Mouse (Mus musculus): ENCODE measurements around the gene Hspb7. TPM values are rescaled to one million over a fixed set of nuclear protein-coding genes. Genes with fewer than 3 reads are reported as not detected.

Gene Hspb7
- polyA plus RNA-seq, 1 experiment = 0.23 TPM

DNA sequence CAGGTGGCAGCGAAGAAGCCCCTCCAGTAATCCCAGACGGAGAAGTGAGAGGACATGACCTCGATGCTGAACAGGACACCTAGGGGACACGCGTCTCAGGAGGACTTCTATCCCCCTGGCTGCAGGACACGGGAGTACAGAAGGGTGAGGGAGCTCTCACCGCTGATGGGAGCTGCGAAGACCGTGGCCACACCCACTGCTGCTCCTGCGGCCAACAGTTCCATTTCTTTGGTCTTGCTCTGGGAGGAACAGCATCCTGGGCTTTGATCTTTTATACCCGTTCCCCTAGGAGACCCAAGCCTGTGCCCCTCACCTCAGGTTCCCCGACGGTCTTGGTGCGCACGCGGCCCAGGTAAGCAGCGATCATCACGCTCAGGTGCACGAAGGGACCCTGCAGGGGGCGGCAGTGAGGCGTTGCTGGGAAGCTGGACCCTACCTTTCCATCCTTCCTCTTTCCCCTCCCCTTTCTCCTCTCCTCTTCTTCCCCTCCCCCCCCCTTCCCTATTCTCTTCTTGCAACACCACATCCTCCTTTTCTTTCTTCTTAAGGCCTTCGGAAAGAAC is 9.1 kb upstream of the Hspb7 start:
- TF ChIP-seq POLR2A (IDR thresholded peaks at IDR 0.05; ENCODE audit: extremely low read depth, insufficient read depth, low read length) (no peak), CTCF (IDR thresholded peaks at IDR 0.05; ENCODE audit: extremely low read depth, insufficient read depth, low read length) (no peak)
- Histone ChIP-seq H3K27ac (ENCODE audit: insufficient read depth, low read length) (no peak overlapping the region), H3K4me3 (ENCODE audit: insufficient read depth, low read length) (no peak overlapping the region), H3K4me1 (ENCODE audit: control insufficient read depth, insufficient read depth, low read length) (no peaks in the 10 kb centered on the region)

DNA sequence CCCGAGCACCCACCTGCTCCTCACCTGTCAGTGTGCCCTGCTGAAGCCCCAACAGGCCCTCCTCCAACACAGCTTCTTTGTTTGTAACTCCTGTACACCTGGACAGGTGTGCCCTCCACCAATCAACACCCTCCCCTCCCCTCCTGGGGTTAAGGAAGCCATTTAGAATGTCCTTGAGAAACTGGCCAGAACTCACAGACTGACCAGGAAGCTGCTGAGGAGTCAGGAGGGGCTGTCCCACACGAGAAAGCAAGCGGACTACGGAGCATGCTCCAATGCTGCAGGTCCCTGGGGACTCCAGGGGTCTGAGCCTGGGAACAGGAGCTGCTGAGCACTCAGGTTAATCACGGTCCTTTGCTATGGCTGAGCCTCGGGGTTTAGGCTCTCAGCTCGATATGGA is 4.7 kb upstream of the Hspb7 start, which contains the start of gene Clcnkb:
Gene Clcnkb (minus strand): TSS at position 91 of the 400 bp plus-strand sequence.
- TF ChIP-seq CTCF (IDR thresholded peaks at IDR 0.05; ENCODE audit: extremely low read depth, insufficient read depth, low read length) (no peak), POLR2A (IDR thresholded peaks at IDR 0.05; ENCODE audit: extremely low read depth, insufficient read depth, low read length) (no peak)
- no peak within 1 kb of the TSS for H3K27ac ChIP-seq (ENCODE audit: insufficient read depth, low read length)
- H3K4me1 ChIP-seq (ENCODE audit: control insufficient read depth, insufficient read depth, low read length) = peaks cover 1% of the 10 kb centered on the region; the same call in 1 of the 2 replicates
- no peak within 1 kb of the TSS for H3K4me3 ChIP-seq (ENCODE audit: insufficient read depth, low read length)

DNA sequence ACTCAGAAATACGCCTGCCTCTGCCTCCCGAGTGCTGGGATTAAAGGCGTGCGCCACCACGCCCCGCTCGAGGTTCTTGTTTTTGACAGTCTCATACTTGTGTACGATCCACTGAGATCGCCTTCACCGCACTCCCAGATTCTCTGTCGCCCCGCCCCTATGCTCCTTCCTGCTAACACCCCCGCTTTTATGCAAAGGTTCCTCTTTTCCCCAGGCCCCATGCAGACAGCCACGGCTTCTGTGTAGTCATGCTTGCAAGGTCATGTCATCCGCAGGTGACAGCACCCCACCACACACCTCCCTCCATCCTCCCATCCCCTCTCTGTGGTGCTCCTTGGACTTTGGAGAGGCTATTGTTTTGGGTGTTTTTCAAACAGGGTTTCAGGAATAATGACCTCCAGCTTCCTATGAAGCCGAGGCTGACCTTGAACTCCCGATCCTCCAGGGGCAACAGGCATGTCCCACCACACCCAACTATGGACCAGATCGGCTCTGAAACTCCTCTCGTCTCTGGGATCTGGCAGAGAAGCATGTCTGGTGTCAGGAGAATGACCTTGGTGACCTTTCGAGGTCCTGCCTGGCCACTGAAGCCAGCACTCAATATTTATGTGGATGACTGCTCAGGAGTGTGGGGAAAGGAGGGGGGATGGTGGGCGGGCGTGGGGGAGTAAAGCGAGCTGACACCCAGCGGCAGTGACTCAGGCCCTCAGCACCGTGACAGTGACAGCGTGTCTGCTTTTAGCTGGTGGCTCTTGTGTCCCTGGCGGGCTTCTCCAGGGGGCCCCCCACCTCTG is 984 bp upstream of the Hspb7 start:
- Histone ChIP-seq H3K4me3 (ENCODE audit: insufficient read depth, low read length) (no peak overlapping the region), H3K27ac (ENCODE audit: insufficient read depth, low read length) (no peak overlapping the region)

DNA sequence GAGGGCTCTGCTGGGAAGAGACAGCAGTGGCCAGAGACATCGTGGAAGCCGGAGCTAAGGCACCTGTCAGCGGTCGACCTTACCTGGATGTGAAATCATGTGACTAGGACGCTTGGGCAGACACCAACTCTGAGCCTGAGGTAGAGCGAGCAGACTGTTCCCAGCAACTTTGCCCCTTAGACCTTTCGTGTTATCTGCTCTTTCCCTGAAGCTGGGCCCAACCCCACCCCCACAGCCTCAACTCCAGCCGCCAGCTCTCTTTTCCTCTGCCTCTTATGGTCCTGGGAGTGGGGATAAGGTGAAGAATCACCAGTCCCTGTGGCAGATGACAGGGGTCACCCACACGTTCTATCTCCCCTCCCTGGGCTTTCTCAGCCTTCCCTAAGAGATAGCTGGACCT is 307 bp downstream of the Hspb7 start:
- Histone ChIP-seq H3K27ac (ENCODE audit: insufficient read depth, low read length) (no peak overlapping the region), H3K4me1 (ENCODE audit: control insufficient read depth, insufficient read depth, low read length) (peaks cover 3% of the 10 kb centered on the region; the same call in 1 of the 2 replicates), H3K4me3 (ENCODE audit: insufficient read depth, low read length) (no peak overlapping the region)
- no peak for TF ChIP-seq POLR2A (IDR thresholded peaks at IDR 0.05; ENCODE audit: extremely low read depth, insufficient read depth, low read length)
- TF ChIP-seq CTCF (IDR thresholded peaks at IDR 0.05; ENCODE audit: extremely low read depth, insufficient read depth, low read length) = no peak

More for the DNA sequence above, 984 bp upstream of the Hspb7 start:
- peaks cover 1% of the 10 kb centered on the region; the same call in 1 of the 2 replicates for H3K4me1 ChIP-seq (ENCODE audit: control insufficient read depth, insufficient read depth, low read length)
- TF ChIP-seq CTCF (IDR thresholded peaks at IDR 0.05; ENCODE audit: extremely low read depth, insufficient read depth, low read length) = no peak
- TF ChIP-seq POLR2A (IDR thresholded peaks at IDR 0.05; ENCODE audit: extremely low read depth, insufficient read depth, low read length) = no peak

DNA sequence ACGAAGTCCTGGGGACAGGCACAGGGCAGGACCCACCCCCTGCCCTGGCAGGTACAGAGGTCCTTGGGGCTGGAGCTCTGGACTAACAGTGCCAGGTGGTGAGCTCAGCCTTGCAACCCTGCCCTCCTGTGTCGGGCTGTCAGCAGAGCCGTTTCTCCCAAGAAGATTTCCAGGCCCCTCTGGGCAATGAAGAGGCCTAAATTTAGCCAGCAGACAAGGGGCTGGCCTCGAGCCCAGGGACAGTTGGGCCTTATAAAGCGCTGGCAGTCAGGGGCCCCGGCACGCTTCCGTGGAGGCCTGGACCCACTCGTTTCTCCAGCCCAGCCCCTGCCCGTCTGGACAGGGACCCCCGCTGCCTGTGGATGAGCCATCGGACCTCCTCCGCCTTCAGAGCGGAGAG is 844 bp downstream of the Hspb7 start:
- Histone ChIP-seq H3K4me3 (ENCODE audit: insufficient read depth, low read length) (no peak overlapping the region), H3K4me1 (ENCODE audit: control insufficient read depth, insufficient read depth, low read length) (peaks cover 3% of the 10 kb centered on the region; the same call in 1 of the 2 replicates), H3K27ac (ENCODE audit: insufficient read depth, low read length) (no peak overlapping the region)
- TF ChIP-seq CTCF (IDR thresholded peaks at IDR 0.05; ENCODE audit: extremely low read depth, insufficient read depth, low read length) (no peak), POLR2A (IDR thresholded peaks at IDR 0.05; ENCODE audit: extremely low read depth, insufficient read depth, low read length) (no peak)

DNA sequence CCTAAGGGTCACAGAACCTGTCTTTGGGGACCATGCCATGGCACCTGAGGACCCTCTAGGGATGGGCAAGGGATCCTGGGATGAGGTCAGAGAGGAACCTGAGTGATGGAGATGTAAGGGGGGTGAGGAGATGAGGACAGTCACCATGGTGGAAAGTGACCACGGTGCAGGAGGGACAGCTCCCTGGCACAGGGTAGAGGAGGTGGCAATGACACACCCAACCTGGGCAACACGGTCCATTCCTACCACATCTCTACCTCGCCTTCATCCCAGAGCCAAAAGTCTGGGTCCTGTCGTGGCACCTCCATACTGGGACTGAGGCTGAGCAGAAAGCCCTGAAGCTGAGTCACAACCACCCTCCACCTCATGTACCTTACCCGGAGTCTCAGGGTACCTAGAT is 2.3 kb downstream of the Hspb7 start:
- no peak for TF ChIP-seq CTCF (IDR thresholded peaks at IDR 0.05; ENCODE audit: extremely low read depth, insufficient read depth, low read length)
- no peak for TF ChIP-seq POLR2A (IDR thresholded peaks at IDR 0.05; ENCODE audit: extremely low read depth, insufficient read depth, low read length)

DNA sequence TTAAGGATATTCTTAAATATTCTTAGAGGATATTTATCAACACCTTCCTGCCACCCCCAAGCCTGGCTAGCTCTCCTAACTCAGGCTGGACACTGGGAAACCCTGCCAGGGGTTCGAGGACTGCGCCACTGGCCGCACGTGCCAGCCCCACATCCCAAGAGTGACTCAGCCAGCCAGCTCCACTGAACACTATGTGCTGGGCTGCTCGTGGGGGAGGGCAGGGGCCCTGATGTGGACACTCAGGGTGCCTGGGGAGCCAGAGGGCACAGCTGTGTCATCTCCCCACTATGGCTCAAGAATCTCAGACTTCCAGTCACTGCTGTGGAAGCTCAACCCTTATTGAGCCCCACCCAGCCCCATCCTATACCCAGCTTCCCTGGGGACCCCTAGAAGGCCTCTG is 2.7 kb downstream of the Hspb7 start:
- H3K4me1 ChIP-seq (ENCODE audit: control insufficient read depth, insufficient read depth, low read length) = peaks cover 3% of the 10 kb centered on the region; the same call in 1 of the 2 replicates
- H3K27ac ChIP-seq (ENCODE audit: insufficient read depth, low read length) = no peak overlapping the region
- no peak for TF ChIP-seq POLR2A (IDR thresholded peaks at IDR 0.05; ENCODE audit: extremely low read depth, insufficient read depth, low read length)
- TF ChIP-seq CTCF (IDR thresholded peaks at IDR 0.05; ENCODE audit: extremely low read depth, insufficient read depth, low read length) = no peak

More for the DNA sequence above, 2.3 kb downstream of the Hspb7 start:
- Histone ChIP-seq H3K4me1 (ENCODE audit: control insufficient read depth, insufficient read depth, low read length) (peaks cover 3% of the 10 kb centered on the region; the same call in 1 of the 2 replicates), H3K27ac (ENCODE audit: insufficient read depth, low read length) (no peak overlapping the region), H3K4me3 (ENCODE audit: insufficient read depth, low read length) (no peak overlapping the region)

DNA sequence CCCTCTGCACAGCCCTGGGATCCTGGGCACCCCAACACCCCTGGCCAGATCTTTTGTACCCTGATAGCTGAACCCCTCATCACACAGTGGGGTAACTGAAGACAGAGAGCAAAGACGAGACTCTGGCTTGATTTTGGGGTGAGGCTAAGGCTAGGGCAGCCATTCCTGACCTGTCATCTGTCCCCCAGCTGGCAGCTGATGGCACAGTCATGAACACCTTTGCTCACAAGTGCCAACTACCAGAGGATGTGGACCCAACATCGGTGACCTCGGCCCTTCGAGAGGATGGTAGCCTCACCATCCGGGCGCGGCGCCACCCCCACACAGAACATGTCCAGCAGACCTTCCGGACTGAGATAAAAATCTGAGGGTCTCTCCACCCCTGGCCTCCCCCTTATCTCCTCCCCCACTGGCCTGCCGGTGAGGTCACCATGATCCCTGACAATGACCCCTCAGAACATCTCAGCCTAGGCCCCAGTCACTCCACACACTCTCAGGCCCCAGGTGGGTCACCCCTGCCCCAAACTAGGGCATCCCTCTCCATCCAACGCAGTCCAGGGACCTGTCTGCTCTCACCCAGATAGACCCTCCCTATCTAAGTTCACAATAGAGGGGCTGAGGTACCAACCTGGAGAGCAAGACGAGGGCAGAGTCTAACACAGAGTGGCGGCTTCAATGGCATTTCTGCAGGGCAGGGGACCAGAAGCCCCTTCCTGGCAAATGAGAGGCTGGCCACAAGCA is 3.3 kb downstream of the Hspb7 start:
- H3K4me1 ChIP-seq (ENCODE audit: control insufficient read depth, insufficient read depth, low read length) = peaks cover 3% of the 10 kb centered on the region; the same call in 1 of the 2 replicates
- TF ChIP-seq POLR2A (IDR thresholded peaks at IDR 0.05; ENCODE audit: extremely low read depth, insufficient read depth, low read length) (no peak), CTCF (IDR thresholded peaks at IDR 0.05; ENCODE audit: extremely low read depth, insufficient read depth, low read length) (no peak)
- H3K27ac ChIP-seq (ENCODE audit: insufficient read depth, low read length) = no peak overlapping the region

More for the DNA sequence above, 2.7 kb downstream of the Hspb7 start:
- no peak overlapping the region for H3K4me3 ChIP-seq (ENCODE audit: insufficient read depth, low read length)

More for the DNA sequence above, 3.3 kb downstream of the Hspb7 start:
- no peak overlapping the region for H3K4me3 ChIP-seq (ENCODE audit: insufficient read depth, low read length)
